Mouse (Mus musculus): ENCODE results near the gene Wdr95.

Gene Wdr95

GRCm38 (mm10) chr5:149527999-149528729 lies at the start of gene Wdr95:
TSS of gene Wdr95 (plus strand) at chr5:149528679.
- no peak for DNase-seq (ENCODE audit: low spot score)

- DNase-seq (ENCODE audit: low spot score): no peak
These were observed 46.6 kb upstream of the Wdr95 start for GRCm38 (mm10) chr5:149481920-149482319.

GRCm38 (mm10) chr5:149483321-149484052 lies 45.0 kb upstream of the Wdr95 start:
- DNase-seq (ENCODE audit: low spot score): peak; percentile 49

GRCm38 (mm10) chr5:149484270-149484669 lies 44.2 kb upstream of the Wdr95 start:
- DNase-seq (ENCODE audit: low spot score): no peak

- no peak for DNase-seq (ENCODE audit: low spot score)
These were observed 43.0 kb upstream of the Wdr95 start for GRCm38 (mm10) chr5:149485447-149485846.

- DNase-seq (ENCODE audit: low spot score): no peak
These were observed 40.0 kb upstream of the Wdr95 start for GRCm38 (mm10) chr5:149488360-149489021.

- DNase-seq (ENCODE audit: low spot score): no peak
These were observed 39.3 kb upstream of the Wdr95 start for GRCm38 (mm10) chr5:149489136-149489535.

GRCm38 (mm10) chr5:149490275-149490674 lies 38.2 kb upstream of the Wdr95 start:
- no peak for DNase-seq (ENCODE audit: low spot score)

GRCm38 (mm10) chr5:149495655-149496054 lies 32.8 kb upstream of the Wdr95 start:
- no peak for DNase-seq (ENCODE audit: low spot score)

- no peak for DNase-seq (ENCODE audit: low spot score)
These were observed 31.9 kb upstream of the Wdr95 start for GRCm38 (mm10) chr5:149496401-149497066.

- no peak for DNase-seq (ENCODE audit: low spot score)
These were observed 28.5 kb upstream of the Wdr95 start for GRCm38 (mm10) chr5:149499936-149500335.

- no peak for DNase-seq (ENCODE audit: low spot score)
These were observed 24.9 kb upstream of the Wdr95 start for GRCm38 (mm10) chr5:149503423-149504175.

- DNase-seq (ENCODE audit: low spot score): no peak
These were observed 23.5 kb upstream of the Wdr95 start for GRCm38 (mm10) chr5:149504985-149505384.

GRCm38 (mm10) chr5:149506033-149506432 lies 22.4 kb upstream of the Wdr95 start:
- DNase-seq (ENCODE audit: low spot score): no peak

GRCm38 (mm10) chr5:149508094-149509029 lies 20.1 kb upstream of the Wdr95 start:
- no peak for DNase-seq (ENCODE audit: low spot score)

GRCm38 (mm10) chr5:149510323-149510722 lies 18.2 kb upstream of the Wdr95 start:
- DNase-seq (ENCODE audit: low spot score): no peak

GRCm38 (mm10) chr5:149512695-149513094 lies 15.8 kb upstream of the Wdr95 start:
- DNase-seq (ENCODE audit: low spot score): no peak

- no peak for DNase-seq (ENCODE audit: low spot score)
These were observed 14.9 kb upstream of the Wdr95 start for GRCm38 (mm10) chr5:149513438-149514086.

GRCm38 (mm10) chr5:149514087-149514671 lies 14.3 kb upstream of the Wdr95 start:
- DNase-seq (ENCODE audit: low spot score): no peak

- no peak for DNase-seq (ENCODE audit: low spot score)
These were observed 13.6 kb upstream of the Wdr95 start for GRCm38 (mm10) chr5:149514890-149515289.

Data from adipocyte (in vitro differentiated cells).